Mouse (Mus musculus) ES-Bruce4 (cell line): Measurements from ENCODE around the gene Zap70. TPM values are rescaled to one million over a fixed set of nuclear protein-coding genes. Genes with fewer than 3 reads are reported as not detected.

Experiments used
- H3K27ac ChIP-seq: 2 replicates; pipeline ENCODE4 v1.5.1; 2012; ENCODE audit warnings: low read length, inconsistent platforms; ENCODE audit not compliant: insufficient read depth
- H3K27me3 ChIP-seq: 2 replicates; pipeline ENCODE4 v1.6.1; 2012; ENCODE audit warnings: mild to moderate bottlenecking, low read length, inconsistent platforms; ENCODE audit not compliant: control insufficient read depth, poor library complexity, insufficient read depth, severe bottlenecking
- H3K36me3 ChIP-seq: 2 replicates; pipeline ENCODE4 v1.6.1; 2012; ENCODE audit warnings: inconsistent platforms, mild to moderate bottlenecking, low read length, moderate library complexity; ENCODE audit not compliant: control insufficient read depth, poor library complexity, insufficient read depth, severe bottlenecking
- H3K4me1 ChIP-seq: one replicate; pipeline ENCODE4 v1.8.1; 2011; ENCODE audit warnings: low read length; ENCODE audit not compliant: control insufficient read depth, insufficient read depth
- H3K4me3 ChIP-seq: 2 replicates; pipeline ENCODE4 v1.5.1; 2011; ENCODE audit warnings: low read depth, mild to moderate bottlenecking, low read length
- H3K9ac ChIP-seq: 2 replicates; pipeline ENCODE4 v1.6.1; 2012; ENCODE audit warnings: low read depth, mild to moderate bottlenecking, inconsistent platforms; ENCODE audit not compliant: poor library complexity, severe bottlenecking
- H3K9me3 ChIP-seq: replicated peaks from 2 replicates; pipeline ENCODE4 v1.6.1; 2012; ENCODE audit warnings: mild to moderate bottlenecking, low read length, inconsistent platforms; ENCODE audit not compliant: control insufficient read depth, poor library complexity, insufficient read depth, severe bottlenecking
- CTCF ChIP-seq: IDR thresholded peaks from one replicate; pipeline ENCODE4 v1.8.1; 2011; ENCODE audit warnings: low read depth, low read length
- EP300 ChIP-seq: IDR thresholded peaks from 2 replicates; pipeline ENCODE4 v1.6.1; 2011; ENCODE audit warnings: low read depth, low read length; ENCODE audit not compliant: insufficient read depth
- POLR2A ChIP-seq: IDR thresholded peaks from one replicate; pipeline ENCODE4 v1.8.1; 2011; ENCODE audit warnings: low read length; ENCODE audit not compliant: insufficient read depth
- polyA plus RNA-seq: library from polyadenylated mRNA; stranded (reverse); fragments of >200 nt; gene quantifications from 2 replicates; pipeline ENCODE4 v1.2.4, GENCODE M21; 2011; ENCODE audit warnings: low read depth; ENCODE audit not compliant: missing spikeins, insufficient read depth, insufficient read length

Zap70 gene
- polyA plus RNA-seq, 1 experiment: 1.5 TPM

- H3K9me3 ChIP-seq: no peaks in the 10 kb centered on the region
- H3K4me1 ChIP-seq: peaks cover 4% of the 10 kb centered on the region
- H3K36me3 ChIP-seq: peaks cover 67% of the 10 kb centered on the region
- no peaks in the 10 kb centered on the region for H3K27me3 ChIP-seq
- no peak overlapping the region for H3K4me3 ChIP-seq
- no peak overlapping the region for H3K9ac ChIP-seq
- H3K27ac ChIP-seq: no peak overlapping the region
- TF ChIP-seq POLR2A (no peak), EP300 (no peak), CTCF (no peak)
Observed at GRCm38 (mm10) chr1:36800379-36801011, 38.9 kb downstream of the Zap70 start.

- Histone ChIP-seq H3K4me1 (peaks cover 4% of the 10 kb centered on the region), H3K27me3 (no peaks in the 10 kb centered on the region), H3K9ac (no peak overlapping the region), H3K4me3 (no peak overlapping the region), H3K27ac (peak overlapping the region; percentile 39), H3K36me3 (peaks cover 60% of the 10 kb centered on the region), H3K9me3 (no peaks in the 10 kb centered on the region)
- TF ChIP-seq EP300 (peak; percentile 49; the same call in 1 of the 2 replicates), POLR2A (no peak), CTCF (no peak)
Observed at GRCm38 (mm10) chr1:36804259-36804658, 42.7 kb downstream of the Zap70 start.

- no peak overlapping the region; the same call in 1 of the 2 replicates for H3K9ac ChIP-seq
- H3K9me3 ChIP-seq: no peaks in the 10 kb centered on the region
- peaks cover 56% of the 10 kb centered on the region for H3K36me3 ChIP-seq
- H3K4me1 ChIP-seq: peaks cover 4% of the 10 kb centered on the region
- H3K4me3 ChIP-seq: no peak overlapping the region
- H3K27ac ChIP-seq: peak overlapping the region; percentile 39
- no peak for TF ChIP-seq CTCF
- no peak for TF ChIP-seq EP300
- no peak for TF ChIP-seq POLR2A
- no peaks in the 10 kb centered on the region for H3K27me3 ChIP-seq
Observed at GRCm38 (mm10) chr1:36804833-36805232, 43.2 kb downstream of the Zap70 start.

- Histone ChIP-seq H3K36me3 (peaks cover 59% of the 10 kb centered on the region), H3K4me1 (peaks cover 4% of the 10 kb centered on the region), H3K9me3 (no peaks in the 10 kb centered on the region), H3K4me3 (no peak overlapping the region), H3K27me3 (no peaks in the 10 kb centered on the region), H3K27ac (0 out of 2 replicates have a peak overlapping the region, but pooled peaks have one; percentile 1), H3K9ac (no peak overlapping the region)
- no peak for TF ChIP-seq POLR2A
- TF ChIP-seq EP300: no peak
- no peak for TF ChIP-seq CTCF
Observed at GRCm38 (mm10) chr1:36806181-36806905, 44.7 kb downstream of the Zap70 start.

GRCm38 (mm10) chr1:36807086-36807485 lies 45.5 kb downstream of the Zap70 start:
- no peak overlapping the region for H3K4me3 ChIP-seq
- peaks cover 4% of the 10 kb centered on the region for H3K4me1 ChIP-seq
- H3K9ac ChIP-seq: no peak overlapping the region
- no peak overlapping the region for H3K27ac ChIP-seq
- H3K36me3 ChIP-seq: peaks cover 59% of the 10 kb centered on the region
- H3K27me3 ChIP-seq: no peaks in the 10 kb centered on the region
- no peak for TF ChIP-seq POLR2A
- TF ChIP-seq CTCF: no peak
- no peak for TF ChIP-seq EP300
- H3K9me3 ChIP-seq: no peaks in the 10 kb centered on the region
